Mouse (Mus musculus): ENCODE measurements around the gene Laptm4a.

DNA sequence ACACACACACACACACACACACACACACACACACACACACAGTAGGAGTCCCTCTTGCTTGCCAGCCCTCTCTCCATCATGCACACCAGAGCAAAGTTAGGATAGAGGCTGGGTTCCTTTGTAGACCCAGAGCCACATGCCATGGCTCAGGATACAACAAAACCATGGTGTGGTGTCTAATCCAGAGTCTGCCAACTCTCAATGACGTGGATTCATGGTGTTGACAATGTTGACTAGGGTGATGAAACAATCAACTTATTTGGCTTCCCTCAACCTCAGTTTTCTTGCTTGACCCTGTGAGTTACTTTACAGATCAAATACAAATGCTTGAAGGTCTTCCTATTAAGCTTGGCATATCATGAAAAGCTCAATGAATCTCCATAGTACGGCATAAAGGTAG, 42.7 kb upstream of the Laptm4a start:
- TF ChIP-seq CTCF (IDR thresholded peaks at IDR 0.05; ENCODE audit: low read depth) (no peak), EP300 (IDR thresholded peaks at IDR 0.05; ENCODE audit: low read depth) (no peak)
